Mouse (Mus musculus) limb, embryonic 14.5 days (tissue): ENCODE data around the gene Birc2. TPM values are rescaled to one million over a fixed set of nuclear protein-coding genes. Genes with fewer than 3 reads are reported as not detected.

Experiments
- ATAC-seq: fragments of 200-750 bp; cut with Nextera tagmentation; 2 replicates; pipeline ENCODE4 v1.8.0; 2017; ENCODE audit warnings: low read depth, moderate number of reproducible peaks, moderate TSS enrichment; ENCODE audit not compliant: low FRiP score
- DNase-seq: peaks from one replicate; pipeline ENCODE4 v3.0.0-alpha.2; 2015; ENCODE audit warnings: low spot score
- H3K27ac ChIP-seq: fragments of 300-500 bp; sonication (generic); replicated peaks from 2 replicates; pipeline ENCODE4 v1.5.1; 2014; ENCODE audit warnings: low read depth, mild to moderate bottlenecking, low read length, moderate library complexity, mixed read lengths
- H3K27me3 ChIP-seq: fragments of 300-500 bp; sonication (generic); 2 replicates; pipeline ENCODE4 v1.6.1; 2014; ENCODE audit warnings: low read length, mixed read lengths; ENCODE audit not compliant: control insufficient read depth, insufficient read depth
- H3K36me3 ChIP-seq: fragments of 300-500 bp; sonication (generic); 2 replicates; pipeline ENCODE4 v1.6.1; 2014; ENCODE audit warnings: mild to moderate bottlenecking, low read length, moderate library complexity, mixed read lengths; ENCODE audit not compliant: control insufficient read depth, insufficient read depth
- H3K4me1 ChIP-seq: fragments of 300-500 bp; sonication (generic); 2 replicates; pipeline ENCODE4 v1.6.1; 2014; ENCODE audit warnings: antibody characterized with exemption, low read length, mixed read lengths; ENCODE audit not compliant: control insufficient read depth, insufficient read depth
- H3K4me2 ChIP-seq: fragments of 300-500 bp; sonication (generic); replicated peaks from 2 replicates; pipeline ENCODE4 v1.6.1; 2014; ENCODE audit warnings: low read depth, mild to moderate bottlenecking, low read length, moderate library complexity; ENCODE audit not compliant: severe bottlenecking
- H3K4me3 ChIP-seq: fragments of 300-500 bp; sonication (generic); replicated peaks from 2 replicates; pipeline ENCODE4 v1.5.1; 2014; ENCODE audit warnings: low read length
- H3K9ac ChIP-seq: fragments of 300-500 bp; sonication (generic); 2 replicates; pipeline ENCODE4 v1.6.1; 2014; ENCODE audit warnings: mild to moderate bottlenecking, low read depth, low read length, moderate library complexity; ENCODE audit not compliant: severe bottlenecking
- H3K9me3 ChIP-seq: fragments of 300-500 bp; sonication (generic); 2 replicates; pipeline ENCODE4 v1.6.1; 2016; ENCODE audit warnings: low read length; ENCODE audit not compliant: control insufficient read depth
- POLR2A ChIP-seq: fragments of 200-500 bp; IDR thresholded peaks from 2 replicates; pipeline ENCODE4 v1.8.0; 2012; ENCODE audit warnings: inconsistent platforms, mild to moderate bottlenecking, moderate library complexity, borderline replicate concordance; ENCODE audit not compliant: insufficient read depth, insufficient read length; ENCODE audit errors: extremely low read depth
- WGBS: fragments of 180-500 bp; shearing (Covaris S2); extraction: QIAGEN DNeasy Blood & Tissue Kit; methylation state at CpG from one replicate; pipeline ENCODE4 v1.1.7; 2014; 5-methylcytosine and 5-hydroxymethylcytosine counted together
- polyA plus RNA-seq, 2 experiments: library from polyadenylated mRNA; depleted of rRNA in 1 of 2; stranded (reverse) in 1 of 2; unstranded in 1 of 2; fragments of >200 nt; fragmentation: Nextera tagmentation in 1 of 2; extraction: Ambion mirVana in 1 of 2; gene quantifications; 2 replicates each; pipeline versions ENCODE4 v1.2.1 to v1.2.3; 2012 to 2014

The Birc2 gene
- polyA plus RNA-seq, 2 experiments: 41.2 to 41.7 TPM

DNA sequence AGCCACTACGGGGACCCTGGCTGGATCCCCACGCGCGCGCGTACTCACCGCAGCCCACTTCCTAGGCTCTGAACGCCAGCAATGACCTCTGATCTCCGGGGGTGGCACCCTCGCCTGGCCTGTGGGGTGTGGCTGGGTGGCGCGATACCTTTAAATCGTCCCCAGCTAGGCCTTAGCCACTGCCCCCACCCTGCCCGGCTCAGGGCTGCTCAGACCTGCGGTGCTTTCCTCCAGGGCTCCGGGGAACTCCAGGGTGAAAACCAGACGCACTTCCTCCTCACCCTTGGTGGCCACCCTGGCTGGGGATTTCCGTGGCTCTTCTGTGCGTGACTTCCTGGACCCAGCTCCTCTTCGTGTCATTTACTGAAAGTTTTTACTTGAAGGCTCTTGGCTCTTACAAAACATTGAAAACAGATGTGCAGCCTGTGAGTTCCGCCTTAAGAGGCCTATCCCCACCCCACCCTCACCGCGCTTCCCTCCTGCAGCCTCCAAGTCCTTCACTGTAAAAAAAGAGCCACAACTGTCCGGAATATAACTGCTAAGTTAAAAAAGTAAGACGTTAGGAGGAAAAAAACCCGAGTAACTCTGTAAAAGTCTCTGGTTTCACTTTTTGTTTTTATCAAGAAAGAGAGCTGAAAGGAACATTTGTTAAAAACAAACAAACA, 36.0 kb upstream of the Birc2 start, which contains the start of gene Birc3:
Gene Birc3 (minus strand): TSS at position 412 of the 665 bp plus-strand sequence.
- DNase-seq: peak; percentile 57
- Histone ChIP-seq H3K27ac (peak within 1 kb of the TSS; percentile 55), H3K4me3 (peak within 1 kb of the TSS; percentile 58), H3K9me3 (no peaks in the 10 kb centered on the region), H3K4me1 (peaks cover 11% of the 10 kb centered on the region; the same call in 1 of the 2 replicates), H3K9ac (peak within 1 kb of the TSS; percentile 80), H3K4me2 (peak within 1 kb of the TSS; percentile 89), H3K36me3 (no peaks in the 10 kb centered on the region), H3K27me3 (no peaks in the 10 kb centered on the region)
- TF ChIP-seq POLR2A: no peak
- ATAC-seq: peak; percentile 84
- WGBS: 2% methylated on average over 26 of the region's 26 CpGs

DNA sequence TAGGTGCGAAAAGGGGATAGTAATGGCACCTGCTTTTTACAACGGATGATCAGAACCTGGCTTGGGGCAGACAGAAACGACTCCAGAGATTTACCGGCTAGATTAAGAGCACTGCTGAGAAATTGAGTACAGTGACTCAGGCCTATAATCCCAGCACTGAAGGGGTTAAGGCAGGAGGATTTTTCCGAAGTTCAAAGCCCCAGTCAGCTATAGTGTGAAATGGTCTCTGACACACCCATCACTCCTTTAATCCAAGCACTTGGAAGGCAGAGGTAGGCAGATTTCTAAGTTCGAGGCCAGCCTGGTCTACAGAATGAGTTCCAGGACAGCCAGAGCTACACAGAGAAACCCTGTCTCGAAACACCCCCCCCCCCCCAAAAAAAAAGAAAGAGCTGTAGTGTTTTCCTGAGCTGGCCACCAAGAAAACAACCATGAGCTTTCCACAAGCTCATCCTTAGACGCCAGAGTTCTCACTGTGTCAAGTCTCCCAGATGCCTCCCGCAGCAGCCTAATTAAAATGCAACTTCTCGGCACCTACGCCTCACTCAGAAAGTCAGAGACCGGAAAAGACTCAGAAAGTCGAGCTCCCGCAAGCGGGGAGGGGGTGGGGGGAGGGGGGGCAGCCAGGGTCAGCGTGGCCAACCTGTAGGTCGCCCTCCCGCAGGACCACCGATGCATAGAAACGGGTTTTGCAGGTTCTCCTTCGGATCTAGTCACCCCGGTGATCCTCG, 35.3 kb upstream of the Birc2 start:
- DNase-seq: no peak
- H3K4me2 ChIP-seq: peak overlapping the region; percentile 89
- H3K36me3 ChIP-seq: no peaks in the 10 kb centered on the region
- H3K4me1 ChIP-seq: peaks cover 11% of the 10 kb centered on the region; the same call in 1 of the 2 replicates
- peak overlapping the region; percentile 55; the same call in 1 of the 2 replicates for H3K27ac ChIP-seq
- no peaks in the 10 kb centered on the region for H3K9me3 ChIP-seq
- peak; percentile 24 for ATAC-seq
- H3K4me3 ChIP-seq: peak overlapping the region; percentile 58
- H3K27me3 ChIP-seq: no peaks in the 10 kb centered on the region
- TF ChIP-seq POLR2A: no peak
- H3K9ac ChIP-seq: peak overlapping the region; percentile 80
- WGBS: 15% methylated on average over 21 of the region's 23 CpGs

DNA sequence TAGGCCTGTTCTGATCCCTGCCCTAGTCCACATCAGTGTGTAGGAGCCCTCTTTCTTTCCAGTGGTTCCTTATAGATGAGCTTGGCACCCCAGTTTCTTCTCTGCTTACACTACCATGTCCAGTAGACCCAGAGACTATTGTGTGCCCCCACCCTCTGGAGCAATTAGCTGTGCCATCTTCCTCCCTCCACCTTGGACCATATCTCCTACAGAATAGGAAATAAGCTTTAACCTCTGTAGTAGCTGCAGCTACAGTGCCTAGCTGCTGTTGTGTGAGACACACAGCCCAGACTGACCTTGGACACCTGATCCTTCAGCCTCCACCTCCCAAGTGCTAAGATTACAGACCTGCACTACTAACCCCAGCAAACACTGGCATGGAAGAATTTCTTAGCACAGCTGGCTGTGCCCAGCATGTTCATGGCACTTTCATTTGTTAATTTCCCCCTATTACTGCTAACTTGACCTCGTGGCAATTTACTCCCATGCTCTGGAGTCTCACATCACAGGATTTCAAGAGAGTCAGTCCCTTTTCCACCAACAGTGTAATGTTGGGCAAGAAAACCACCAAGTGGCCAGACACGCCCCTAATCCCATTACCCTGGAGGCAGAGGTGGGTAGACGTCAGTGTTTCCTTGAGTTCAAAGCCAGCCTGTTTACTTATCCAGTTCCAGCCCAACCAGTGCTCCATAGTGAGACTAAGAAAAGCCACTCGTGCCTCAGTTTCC, 34.6 kb upstream of the Birc2 start:
- 56% methylated on average over 4 of the region's 4 CpGs for WGBS
- Histone ChIP-seq H3K9me3 (no peaks in the 10 kb centered on the region), H3K4me3 (peak overlapping the region; percentile 58), H3K4me1 (peaks cover 11% of the 10 kb centered on the region; the same call in 1 of the 2 replicates), H3K9ac (no peak overlapping the region), H3K27ac (no peak overlapping the region), H3K27me3 (no peaks in the 10 kb centered on the region), H3K4me2 (peak overlapping the region; percentile 89; the same call in 1 of the 2 replicates), H3K36me3 (no peaks in the 10 kb centered on the region)
- ATAC-seq (no peak), DNase-seq (no peak)
- TF ChIP-seq POLR2A: no peak

DNA sequence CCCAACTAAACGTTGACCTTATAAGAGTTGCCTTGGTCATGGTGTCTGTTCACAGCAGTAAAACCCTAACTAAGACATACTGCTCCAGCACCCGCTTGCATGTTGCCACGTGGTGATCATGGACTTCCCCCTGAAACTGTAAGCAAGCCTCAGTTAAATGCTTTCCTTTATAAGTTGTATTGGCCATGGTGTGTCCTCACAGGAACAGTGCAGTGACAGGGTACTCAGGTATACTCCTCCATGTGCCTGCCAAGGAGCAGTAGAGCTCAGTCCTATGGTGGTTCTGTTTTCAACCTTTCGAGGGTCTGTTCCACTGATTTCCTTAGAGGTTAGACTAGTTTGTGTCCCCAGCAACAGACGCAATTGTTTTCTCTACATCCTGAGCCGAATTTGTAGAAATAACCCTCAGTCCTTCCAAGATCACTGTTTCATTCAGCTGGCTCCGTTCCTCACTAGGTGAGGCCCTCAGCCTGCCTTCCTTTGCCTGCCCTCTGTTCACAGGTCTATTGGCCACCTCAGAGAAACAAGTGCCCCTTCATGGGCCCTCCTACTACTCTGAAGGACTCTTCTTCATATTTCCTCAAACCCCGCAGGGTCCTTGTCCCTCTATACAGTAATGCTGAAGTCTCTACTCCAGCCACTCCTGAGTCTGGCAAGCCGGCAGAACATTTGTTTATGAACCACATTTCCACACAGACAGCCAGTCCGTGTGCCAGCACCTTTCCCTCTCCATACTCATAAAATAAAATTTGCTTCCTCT, 33.9 kb upstream of the Birc2 start:
- no peaks in the 10 kb centered on the region for H3K9me3 ChIP-seq
- no peaks in the 10 kb centered on the region for H3K36me3 ChIP-seq
- H3K27ac ChIP-seq: no peak overlapping the region
- no peak overlapping the region for H3K4me3 ChIP-seq
- no peak for ATAC-seq
- peaks cover 11% of the 10 kb centered on the region; the same call in 1 of the 2 replicates for H3K4me1 ChIP-seq
- no peak overlapping the region for H3K9ac ChIP-seq
- DNase-seq: no peak
- no peak for TF ChIP-seq POLR2A
- no peaks in the 10 kb centered on the region for H3K27me3 ChIP-seq
- WGBS: 83% methylated on average over 10 of the region's 10 CpGs
- H3K4me2 ChIP-seq: no peak overlapping the region
